Mouse (Mus musculus): ENCODE data around the gene Ift80.

DNA sequence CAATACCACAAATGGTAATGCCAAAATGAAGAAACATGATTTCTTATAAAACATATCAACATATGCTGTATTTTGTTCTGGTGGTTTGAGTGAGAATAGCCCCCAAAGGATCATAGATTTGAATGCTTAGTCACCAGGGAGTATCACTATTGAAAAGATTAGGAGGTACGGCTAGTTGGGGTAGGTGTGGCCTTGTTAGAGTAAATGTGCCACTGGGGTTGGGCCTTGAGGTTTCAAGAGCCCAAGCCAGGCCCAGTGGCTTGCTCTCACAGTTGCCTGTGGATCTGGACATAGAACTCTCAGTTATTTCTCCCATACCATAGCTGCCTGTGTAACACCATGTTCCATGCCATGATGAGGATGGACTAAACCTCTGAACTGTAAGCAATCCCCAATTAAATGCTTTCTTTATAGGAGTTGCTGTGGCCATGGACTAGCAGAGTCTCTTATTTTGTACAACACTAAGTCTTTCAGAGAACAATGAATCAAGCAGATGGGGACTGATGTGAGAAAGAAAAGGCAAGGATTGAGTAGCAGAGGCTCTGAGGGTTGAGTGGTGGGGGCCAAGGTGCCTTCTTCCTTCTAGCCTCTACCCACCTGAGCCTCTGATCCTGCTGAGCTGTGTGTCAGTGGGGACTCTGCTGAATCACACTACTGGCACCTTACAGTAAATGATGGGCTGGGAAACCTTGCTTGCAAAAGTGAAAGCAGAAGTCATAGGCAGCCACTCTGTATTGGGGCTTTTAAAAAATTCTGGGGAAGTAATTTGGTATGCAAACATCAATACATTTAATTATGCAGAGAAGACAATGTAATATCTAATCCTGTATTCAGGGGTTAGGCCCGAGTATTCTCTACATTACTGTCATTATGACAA lies 99.2 kb downstream of the Ift80 start:
- TF ChIP-seq POLR2A (IDR thresholded peaks at IDR 0.05; ENCODE audit: insufficient read depth, low read length) (no peak), EP300 (IDR thresholded peaks at IDR 0.05; ENCODE audit: insufficient read depth, low read depth, low read length) (no peak), CTCF (IDR thresholded peaks at IDR 0.05; ENCODE audit: low read depth, low read length) (no peak)
